Mouse (Mus musculus): ENCODE measurements around the gene Tmem80. TPM values are rescaled to one million over a fixed set of nuclear protein-coding genes. Genes with fewer than 3 reads are reported as not detected.

Gene Tmem80
- polyA plus RNA-seq (2015; fragmentation: Nextera tagmentation; extraction: Ambion mirVana): 61.3 and 66.0 TPM in 2 replicates

- under 1% methylated on average over 94 of the region's 105 CpGs for WGBS
- H3K27ac ChIP-seq: peak within 1 kb of the TSS; percentile 99
- no peaks in the 10 kb centered on the region for H3K27me3 ChIP-seq
- H3K4me1 ChIP-seq: peaks cover 35% of the 10 kb centered on the region
- H3K9me3 ChIP-seq (replicated peaks): no peaks in the 10 kb centered on the region
- peak within 1 kb of the TSS; percentile 85 for H3K4me2 ChIP-seq
- peak; percentile 97 for ATAC-seq
- H3K9ac ChIP-seq: peak within 1 kb of the TSS; percentile 86
- H3K4me3 ChIP-seq: peak within 1 kb of the TSS; percentile 61
- peaks cover 22% of the 10 kb centered on the region for H3K36me3 ChIP-seq (ENCODE audit: poor library complexity, severe bottlenecking)
Observed at GRCm38 (mm10) chr7:141327469-141328372, at the start of gene Tmem80, which contains the start of gene Deaf1. Gene Tmem80, plus strand, starts transcription at chr7:141327739. Gene Deaf1, minus strand, starts transcription at chr7:141327690.

DNA sequence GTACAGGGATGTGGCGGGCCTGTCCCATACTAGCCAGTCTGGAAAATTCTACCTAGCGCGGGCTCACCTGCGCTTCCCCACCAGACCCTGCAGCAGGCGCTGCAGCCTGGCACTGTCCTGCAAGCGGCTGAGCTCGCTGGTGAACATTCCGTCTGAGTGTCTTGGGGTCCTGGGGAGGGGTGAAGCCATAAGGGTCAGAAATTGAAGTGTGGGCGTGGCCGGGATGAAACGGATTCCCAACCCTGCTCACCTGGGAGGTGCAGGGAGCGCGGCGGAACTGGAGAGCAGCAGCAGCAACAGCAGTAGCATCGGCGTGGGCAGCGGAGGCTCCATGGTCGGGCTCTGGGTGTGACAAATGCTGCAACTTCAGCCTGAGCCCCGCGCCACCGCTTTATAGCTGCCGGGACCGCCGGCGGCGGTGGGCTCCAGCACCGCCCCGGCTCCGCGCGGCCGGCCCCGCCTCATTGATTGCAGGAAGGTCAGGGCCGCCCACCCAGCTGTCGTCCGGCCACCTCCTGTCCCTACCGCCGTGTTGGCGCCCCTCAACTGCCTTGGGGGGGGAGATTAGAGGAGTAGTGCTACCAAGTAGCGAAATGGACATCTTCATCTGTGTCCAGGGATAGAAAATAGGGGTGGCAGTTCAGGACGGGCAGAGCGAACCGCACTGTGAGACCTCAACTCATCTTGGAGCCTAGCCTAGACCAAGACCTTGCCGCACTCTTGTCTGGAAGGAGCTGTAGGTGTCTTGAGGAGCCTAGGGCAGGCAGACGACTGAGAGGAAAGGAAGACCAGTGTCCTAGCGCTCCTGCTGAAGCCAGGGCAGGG lies 48.6 kb upstream of the Tmem80 start, which contains the start of gene Sct:
Sct (minus strand) TSS at position 368 of the 825 bp plus-strand sequence.
- Histone ChIP-seq H3K4me2 (peak within 1 kb of the TSS; percentile 92), H3K27me3 (peaks cover 24% of the 10 kb centered on the region), H3K4me1 (peaks cover 20% of the 10 kb centered on the region; the same call in 1 of the 2 replicates), H3K4me3 (peak within 1 kb of the TSS; percentile 47), H3K27ac (no peak within 1 kb of the TSS), H3K9me3 (replicated peaks) (no peaks in the 10 kb centered on the region), H3K9ac (peak within 1 kb of the TSS; percentile 65), H3K36me3 (ENCODE audit: poor library complexity, severe bottlenecking) (no peaks in the 10 kb centered on the region)
- 2% methylated on average over 46 of the region's 46 CpGs for WGBS
- ATAC-seq: peak; percentile 74

DNA sequence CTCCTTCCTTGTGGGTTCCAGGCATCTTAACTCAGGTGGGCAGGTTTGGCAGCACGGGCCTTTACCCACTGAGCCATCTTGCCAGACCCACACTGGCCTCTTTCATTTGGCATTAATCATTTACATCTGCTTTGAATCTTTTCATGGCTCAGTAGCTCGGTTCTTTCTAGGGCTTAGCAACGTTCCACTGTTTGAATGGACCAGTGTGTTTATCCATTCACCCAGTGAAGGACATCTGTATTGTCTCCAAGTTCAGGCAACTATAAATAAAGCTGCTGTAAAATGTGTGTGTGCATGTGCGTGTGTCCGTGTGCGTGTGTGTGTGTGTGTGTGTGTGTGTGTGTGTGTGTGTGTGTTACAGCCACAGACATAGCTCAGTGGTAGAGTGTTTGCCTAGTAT lies 46.1 kb upstream of the Tmem80 start:
- WGBS: 33% methylated on average over 6 of the region's 6 CpGs
- H3K4me1 ChIP-seq: peaks cover 20% of the 10 kb centered on the region; the same call in 1 of the 2 replicates
- no peaks in the 10 kb centered on the region for H3K9me3 ChIP-seq (replicated peaks)
- H3K4me3 ChIP-seq: no peak overlapping the region
- ATAC-seq: peak; percentile 43
- no peaks in the 10 kb centered on the region for H3K36me3 ChIP-seq (ENCODE audit: poor library complexity, severe bottlenecking)
- H3K27me3 ChIP-seq: peaks cover 24% of the 10 kb centered on the region
- no peak overlapping the region for H3K27ac ChIP-seq
- H3K9ac ChIP-seq: no peak overlapping the region
- no peak overlapping the region for H3K4me2 ChIP-seq

DNA sequence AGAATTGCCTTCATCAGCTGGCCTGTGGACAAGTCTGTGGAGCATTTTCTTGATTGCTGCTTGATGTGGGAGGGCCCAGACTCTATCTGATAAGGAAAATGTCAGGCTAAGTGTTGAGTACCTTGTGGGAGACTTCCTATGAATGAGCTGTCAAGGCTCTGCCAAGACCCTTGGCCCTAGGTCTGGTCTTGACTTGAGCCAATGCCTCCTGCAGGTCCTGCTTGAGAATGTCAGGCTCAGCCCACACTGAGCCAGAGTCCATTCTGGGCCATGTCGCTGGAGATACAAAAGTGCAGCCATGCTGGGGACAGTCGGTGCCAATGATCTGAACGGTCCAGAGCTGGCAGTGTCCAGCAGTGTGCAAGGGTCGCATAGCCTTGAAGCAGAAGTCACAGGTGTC lies 44.8 kb upstream of the Tmem80 start:
- Histone ChIP-seq H3K4me2 (no peak overlapping the region), H3K4me3 (no peak overlapping the region), H3K9ac (no peak overlapping the region), H3K27me3 (peaks cover 19% of the 10 kb centered on the region), H3K9me3 (replicated peaks) (no peaks in the 10 kb centered on the region), H3K27ac (no peak overlapping the region), H3K36me3 (ENCODE audit: poor library complexity, severe bottlenecking) (no peaks in the 10 kb centered on the region), H3K4me1 (peaks cover 20% of the 10 kb centered on the region; the same call in 1 of the 2 replicates)
- ATAC-seq: no peak
- WGBS: 86% methylated on average over 4 of the region's 4 CpGs

- H3K36me3 ChIP-seq (ENCODE audit: poor library complexity, severe bottlenecking): no peaks in the 10 kb centered on the region
- peaks cover 31% of the 10 kb centered on the region for H3K27me3 ChIP-seq
- H3K4me1 ChIP-seq: peaks cover 15% of the 10 kb centered on the region
- H3K4me2 ChIP-seq: no peak overlapping the region
- H3K27ac ChIP-seq: no peak overlapping the region
- no peaks in the 10 kb centered on the region for H3K9me3 ChIP-seq (replicated peaks)
- no peak overlapping the region for H3K9ac ChIP-seq
- no peak for ATAC-seq
- WGBS: 87% methylated on average over 3 of the region's 3 CpGs
- H3K4me3 ChIP-seq: no peak overlapping the region
Observed at GRCm38 (mm10) chr7:141288042-141288441, 39.5 kb upstream of the Tmem80 start.

DNA sequence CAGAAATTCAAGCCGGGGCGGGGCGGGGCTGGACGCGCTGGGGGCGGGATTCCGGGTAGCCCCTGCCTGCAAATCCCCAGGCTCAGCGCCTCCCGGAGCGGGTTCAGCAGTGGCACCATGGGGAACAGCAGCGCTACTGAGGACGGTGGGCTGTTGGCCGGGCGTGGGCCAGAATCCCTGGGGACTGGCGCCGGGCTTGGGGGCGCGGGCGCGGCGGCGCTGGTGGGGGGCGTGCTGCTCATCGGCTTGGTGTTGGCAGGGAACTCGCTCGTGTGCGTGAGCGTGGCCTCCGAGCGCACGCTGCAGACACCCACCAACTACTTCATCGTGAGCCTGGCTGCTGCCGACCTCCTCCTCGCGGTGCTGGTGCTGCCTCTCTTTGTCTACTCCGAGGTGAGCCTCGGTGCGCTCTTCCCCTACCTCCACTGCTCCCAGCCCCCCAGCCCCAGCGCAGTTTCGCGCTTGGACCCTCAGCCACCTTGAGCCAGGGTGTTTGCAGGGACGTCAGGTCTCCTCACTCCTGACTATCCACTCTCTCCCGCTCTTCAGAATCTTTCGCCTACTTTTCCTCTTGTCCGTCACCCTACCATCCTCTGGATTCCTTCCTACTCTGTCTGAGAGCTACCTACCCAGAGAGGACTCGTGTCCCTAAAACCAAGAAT lies 35.5 kb upstream of the Tmem80 start, which contains the start of gene Drd4:
Drd4 (plus strand) TSS at position 86 of the 662 bp plus-strand sequence.
- no peaks in the 10 kb centered on the region for H3K9me3 ChIP-seq (replicated peaks)
- peak within 1 kb of the TSS; percentile 95 for H3K4me2 ChIP-seq
- ATAC-seq: peak; percentile 83
- H3K27me3 ChIP-seq: peaks cover 63% of the 10 kb centered on the region
- 1% methylated on average over 43 of the region's 46 CpGs for WGBS
- peaks cover 28% of the 10 kb centered on the region for H3K4me1 ChIP-seq
- peak within 1 kb of the TSS; percentile 50 for H3K4me3 ChIP-seq
- no peak within 1 kb of the TSS for H3K27ac ChIP-seq
- H3K36me3 ChIP-seq (ENCODE audit: poor library complexity, severe bottlenecking): peaks cover 7% of the 10 kb centered on the region
- peak within 1 kb of the TSS; percentile 63 for H3K9ac ChIP-seq

DNA sequence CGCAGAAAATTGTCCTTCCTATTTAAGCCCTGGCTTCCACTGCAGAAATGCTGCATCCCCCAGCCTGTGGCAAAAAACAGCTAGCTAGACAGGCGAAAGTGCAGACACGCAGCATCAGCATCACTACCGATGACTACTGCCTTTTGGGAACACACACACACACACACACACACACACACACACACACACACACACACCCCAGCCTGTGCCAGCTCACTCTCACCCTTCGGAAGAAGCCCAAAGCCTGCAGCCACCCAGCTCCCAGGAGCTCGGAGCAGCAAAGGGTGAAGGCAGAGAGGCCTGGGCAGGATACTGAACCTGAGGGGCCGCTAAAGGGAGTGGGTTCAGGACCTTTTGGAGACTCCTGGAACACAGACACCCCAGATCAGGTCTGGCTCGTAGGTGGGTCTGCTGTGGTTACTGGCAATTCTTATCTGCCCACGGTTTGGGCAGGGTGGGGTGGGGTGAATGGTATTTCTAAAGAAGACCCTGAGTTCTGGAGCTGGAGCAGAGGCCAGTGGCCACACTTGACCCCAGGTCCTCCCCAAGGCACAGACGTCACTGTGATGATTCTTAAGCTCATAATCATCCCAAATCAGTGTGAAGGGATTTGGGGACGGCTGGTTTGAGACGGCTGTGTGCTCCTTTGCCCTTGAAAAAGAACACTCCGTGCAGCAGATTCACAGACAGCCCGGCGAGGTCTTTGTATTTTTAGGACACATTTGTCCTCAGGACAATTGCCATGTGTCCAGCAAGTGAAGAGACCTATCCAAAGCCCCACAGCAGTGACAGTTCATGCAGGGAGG lies 34.8 kb upstream of the Tmem80 start:
- Histone ChIP-seq H3K9me3 (replicated peaks) (no peaks in the 10 kb centered on the region), H3K4me3 (peak overlapping the region; percentile 50), H3K4me2 (peak overlapping the region; percentile 95), H3K27me3 (peaks cover 63% of the 10 kb centered on the region), H3K9ac (peak overlapping the region; percentile 63; the same call in 1 of the 2 replicates), H3K27ac (no peak overlapping the region), H3K4me1 (peaks cover 28% of the 10 kb centered on the region), H3K36me3 (ENCODE audit: poor library complexity, severe bottlenecking) (peaks cover 13% of the 10 kb centered on the region)
- 0 out of 2 replicates have a peak, but pooled peaks have one; percentile 6 for ATAC-seq
- WGBS: 31% methylated on average over 15 of the region's 15 CpGs

GRCm38 (mm10) chr7:141293852-141294471 lies 33.6 kb upstream of the Tmem80 start:
- peaks cover 28% of the 10 kb centered on the region for H3K4me1 ChIP-seq
- no peaks in the 10 kb centered on the region for H3K9me3 ChIP-seq (replicated peaks)
- peak overlapping the region; percentile 54 for H3K9ac ChIP-seq
- peak overlapping the region; percentile 35 for H3K4me3 ChIP-seq
- H3K36me3 ChIP-seq (ENCODE audit: poor library complexity, severe bottlenecking): peaks cover 21% of the 10 kb centered on the region
- under 1% methylated on average over 48 of the region's 53 CpGs for WGBS
- peaks cover 63% of the 10 kb centered on the region for H3K27me3 ChIP-seq
- no peak for ATAC-seq
- H3K27ac ChIP-seq: no peak overlapping the region
- peak overlapping the region; percentile 54 for H3K4me2 ChIP-seq

DNA sequence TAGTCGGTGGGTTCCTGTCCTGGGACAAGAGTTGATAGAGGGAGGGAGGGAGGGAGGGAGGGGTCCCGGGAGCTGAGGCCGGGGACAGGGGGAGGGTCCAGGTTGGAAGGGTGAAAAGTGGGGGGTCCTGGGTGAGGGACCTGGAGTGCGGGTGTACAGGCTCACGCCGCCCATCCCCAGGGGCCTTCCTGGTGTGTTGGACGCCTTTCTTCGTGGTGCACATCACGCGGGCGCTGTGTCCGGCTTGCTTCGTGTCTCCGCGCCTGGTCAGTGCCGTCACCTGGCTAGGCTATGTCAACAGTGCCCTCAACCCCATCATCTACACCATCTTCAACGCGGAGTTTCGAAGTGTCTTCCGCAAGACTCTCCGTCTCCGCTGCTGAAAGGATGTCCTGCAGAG lies 33.1 kb upstream of the Tmem80 start:
- Histone ChIP-seq H3K27ac (no peak overlapping the region), H3K4me3 (peak overlapping the region; percentile 35), H3K4me2 (peak overlapping the region; percentile 54), H3K9ac (no peak overlapping the region), H3K4me1 (peaks cover 28% of the 10 kb centered on the region), H3K36me3 (ENCODE audit: poor library complexity, severe bottlenecking) (peaks cover 26% of the 10 kb centered on the region), H3K27me3 (peaks cover 63% of the 10 kb centered on the region), H3K9me3 (replicated peaks) (no peaks in the 10 kb centered on the region)
- 5% methylated on average over 20 of the region's 22 CpGs for WGBS
- no peak for ATAC-seq

DNA sequence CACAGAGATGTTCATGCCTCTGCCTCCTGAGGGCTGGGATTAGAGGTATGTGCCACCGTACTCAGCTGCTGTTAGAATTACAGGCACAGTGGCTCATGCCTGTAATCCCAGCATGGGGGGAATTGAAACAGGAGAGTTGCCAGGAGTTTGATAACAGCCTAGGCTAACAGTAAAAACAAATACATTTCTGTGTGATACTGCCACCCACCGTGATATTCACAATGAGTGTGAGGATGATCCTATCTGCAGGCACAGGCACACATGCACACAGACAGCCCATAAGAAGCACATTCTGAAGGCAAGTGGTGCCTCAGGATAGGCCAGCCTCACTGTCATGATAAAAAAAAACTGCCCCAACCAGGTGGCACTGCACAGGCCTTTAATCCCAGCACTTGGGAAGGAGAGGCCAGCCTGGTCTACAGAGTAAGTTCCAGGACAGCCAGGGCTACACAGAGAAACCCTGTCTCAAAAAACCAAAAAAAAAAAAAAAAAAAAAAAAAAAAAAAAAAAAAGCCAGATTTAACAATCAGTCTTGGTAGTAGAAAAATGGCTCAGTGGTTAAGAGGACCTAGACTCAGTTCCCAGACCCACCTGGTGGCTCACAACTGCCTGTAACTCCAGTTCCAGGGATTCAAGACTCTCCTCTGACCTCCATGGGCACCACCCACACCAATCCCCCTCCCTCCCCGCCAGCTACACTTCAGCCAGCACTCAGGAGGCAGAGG lies 29.5 kb upstream of the Tmem80 start:
- Histone ChIP-seq H3K4me3 (no peak overlapping the region), H3K36me3 (ENCODE audit: poor library complexity, severe bottlenecking) (peaks cover 62% of the 10 kb centered on the region), H3K9me3 (replicated peaks) (no peaks in the 10 kb centered on the region), H3K4me1 (peaks cover 13% of the 10 kb centered on the region), H3K27ac (no peak overlapping the region), H3K4me2 (no peak overlapping the region), H3K27me3 (peaks cover 31% of the 10 kb centered on the region), H3K9ac (no peak overlapping the region)
- 86% methylated on average over 3 of the region's 3 CpGs for WGBS
- no peak for ATAC-seq
